Mouse (Mus musculus) C2C12 (cell line): ENCODE results near the gene Zranb3.

Experiments used
- CEBPB ChIP-seq: IDR thresholded peaks from one replicate; pipeline ENCODE4 v1.6.1; 2011; ENCODE audit warnings: low read depth, mild to moderate bottlenecking, control low read depth, moderate library complexity
- CTCF ChIP-seq: IDR thresholded peaks from one replicate; pipeline ENCODE4 v1.5.1; 2011; ENCODE audit not compliant: control insufficient read depth, insufficient read depth, insufficient read length

- TF ChIP-seq CEBPB = no peak
- no peak for TF ChIP-seq CTCF
Measured at GRCm38 (mm10) chr1:128068945-128069397, 33.9 kb downstream of the Zranb3 start.
